Mouse (Mus musculus): ENCODE measurements at regions not wholly inside any gene's neighbourhood (a gene's known extent, or its start where the extent isn't known, plus 50 kb on each side); places are given as distances from the start of the nearest gene placed in this dataset.

- DNase-seq (ENCODE audit: low spot score): peak; percentile 7
Measured at GRCm38 (mm10) chr16:78490245-78490644, 86.3 kb downstream of the D16Ertd472e start.

GRCm38 (mm10) chr16:78489604-78490003 is 86.9 kb downstream of the D16Ertd472e start:
- DNase-seq (ENCODE audit: low spot score): no peak

GRCm38 (mm10) chr16:78486531-78486930 is 90.0 kb downstream of the D16Ertd472e start:
- no peak for DNase-seq (ENCODE audit: low spot score)

- no peak for DNase-seq (ENCODE audit: low spot score)
Measured at GRCm38 (mm10) chr16:78484319-78484718, 92.2 kb downstream of the D16Ertd472e start.

- no peak for DNase-seq (ENCODE audit: low spot score)
Measured at GRCm38 (mm10) chr16:78481571-78481970, 94.9 kb downstream of the D16Ertd472e start.

- DNase-seq (ENCODE audit: low spot score): no peak
Measured at GRCm38 (mm10) chr16:78481065-78481464, 95.4 kb downstream of the D16Ertd472e start.

GRCm38 (mm10) chr16:78480261-78480660 is 96.2 kb downstream of the D16Ertd472e start:
- no peak for DNase-seq (ENCODE audit: low spot score)

- DNase-seq (ENCODE audit: low spot score): no peak
Measured at GRCm38 (mm10) chr16:78473456-78473855, 96.5 kb upstream of the Btg3 start.

GRCm38 (mm10) chr16:78459996-78460395 is 83.0 kb upstream of the Btg3 start:
- DNase-seq (ENCODE audit: low spot score): no peak

- DNase-seq (ENCODE audit: low spot score): no peak
Measured at GRCm38 (mm10) chr16:78457731-78458151, 80.7 kb upstream of the Btg3 start.

GRCm38 (mm10) chr16:78456345-78456744 is 79.4 kb upstream of the Btg3 start:
- DNase-seq (ENCODE audit: low spot score): no peak

- DNase-seq (ENCODE audit: low spot score): no peak
Measured at GRCm38 (mm10) chr16:78454509-78454908, 77.5 kb upstream of the Btg3 start.

GRCm38 (mm10) chr16:78452303-78452702 is 75.3 kb upstream of the Btg3 start:
- DNase-seq (ENCODE audit: low spot score): peak; percentile 22

- DNase-seq (ENCODE audit: low spot score): no peak
Measured at GRCm38 (mm10) chr16:78451750-78452149, 74.8 kb upstream of the Btg3 start.

- no peak for DNase-seq (ENCODE audit: low spot score)
Measured at GRCm38 (mm10) chr16:78451251-78451650, 74.3 kb upstream of the Btg3 start.

GRCm38 (mm10) chr16:78449231-78449630 is 72.2 kb upstream of the Btg3 start:
- no peak for DNase-seq (ENCODE audit: low spot score)

GRCm38 (mm10) chr16:78443262-78443661 is 66.3 kb upstream of the Btg3 start:
- no peak for DNase-seq (ENCODE audit: low spot score)

GRCm38 (mm10) chr16:78442830-78443229 is 65.8 kb upstream of the Btg3 start:
- DNase-seq (ENCODE audit: low spot score): no peak

GRCm38 (mm10) chr16:78441961-78442360 is 65.0 kb upstream of the Btg3 start:
- no peak for DNase-seq (ENCODE audit: low spot score)

- no peak for DNase-seq (ENCODE audit: low spot score)
Measured at GRCm38 (mm10) chr16:78435707-78436106, 58.7 kb upstream of the Btg3 start.

GRCm38 (mm10) chr16:78427470-78428041 is 50.6 kb upstream of the Btg3 start:
- no peak for DNase-seq (ENCODE audit: low spot score)
